Mouse (Mus musculus) natural killer cell, adult 2 months (primary cell): ENCODE results near the gene Ptpru.
"Not testable (repeated sequence)": the region's sequence is repeated elsewhere in the genome, so short reads cannot be mapped to it uniquely, and the experiment has no call there.

ENCODE experiments used
- DNase-seq, 2 experiments: peaks; one replicate each; pipeline ENCODE4 v3.0.0; 2022; ENCODE audit warnings: low spot score in 2 of 2

Ptpru gene

GRCm38 (mm10) chr4:131833971-131834609, 4.0 kb downstream of the Ptpru start:
- DNase-seq: no peak

- DNase-seq: no peak
Observed at GRCm38 (mm10) chr4:131832759-131833407, 5.2 kb downstream of the Ptpru start.

GRCm38 (mm10) chr4:131831546-131832045, 6.5 kb downstream of the Ptpru start:
- no peak for DNase-seq

- DNase-seq: no peak
Observed at GRCm38 (mm10) chr4:131829123-131829522, 9.0 kb downstream of the Ptpru start.

GRCm38 (mm10) chr4:131826905-131827304, 11.2 kb downstream of the Ptpru start:
- DNase-seq: no peak

- peak; percentile 28 to 56 for DNase-seq
Observed at GRCm38 (mm10) chr4:131825830-131826229, 12.3 kb downstream of the Ptpru start.

GRCm38 (mm10) chr4:131824939-131825338, 13.1 kb downstream of the Ptpru start:
- no peak for DNase-seq

GRCm38 (mm10) chr4:131822583-131822982, 15.5 kb downstream of the Ptpru start:
- DNase-seq: no peak

GRCm38 (mm10) chr4:131821161-131821731, 16.8 kb downstream of the Ptpru start:
- no peak for DNase-seq

- no peak for DNase-seq
Observed at GRCm38 (mm10) chr4:131818926-131819325, 19.2 kb downstream of the Ptpru start.

- no peak for DNase-seq
Observed at GRCm38 (mm10) chr4:131815774-131816173, 22.3 kb downstream of the Ptpru start.

GRCm38 (mm10) chr4:131814869-131815268, 23.2 kb downstream of the Ptpru start:
- DNase-seq: no peak

- no peak for DNase-seq
Observed at GRCm38 (mm10) chr4:131813798-131814197, 24.3 kb downstream of the Ptpru start.

- no peak for DNase-seq
Observed at GRCm38 (mm10) chr4:131812458-131812857, 25.6 kb downstream of the Ptpru start.

GRCm38 (mm10) chr4:131805255-131805654, 32.8 kb downstream of the Ptpru start:
- no peak for DNase-seq

- DNase-seq: not testable (repeated sequence)
Observed at GRCm38 (mm10) chr4:131804732-131805131, 33.4 kb downstream of the Ptpru start.

GRCm38 (mm10) chr4:131803846-131804245, 34.2 kb downstream of the Ptpru start:
- DNase-seq: no peak

GRCm38 (mm10) chr4:131798968-131799367, 39.1 kb downstream of the Ptpru start:
- DNase-seq: no peak

GRCm38 (mm10) chr4:131797920-131798319, 40.2 kb downstream of the Ptpru start:
- no peak for DNase-seq

GRCm38 (mm10) chr4:131797483-131797882, 40.6 kb downstream of the Ptpru start:
- DNase-seq: no peak

- no peak for DNase-seq
Observed at GRCm38 (mm10) chr4:131796312-131797080, 41.6 kb downstream of the Ptpru start.

- no peak for DNase-seq
Observed at GRCm38 (mm10) chr4:131786800-131787199, 51.3 kb downstream of the Ptpru start.
